Mouse (Mus musculus) left cerebral cortex, postnatal 36 days (tissue): ENCODE measurements around the gene AY761184. TPM values are rescaled to one million over a fixed set of nuclear protein-coding genes. Genes with fewer than 3 reads are reported as not detected.
"Not testable (repeated sequence)": the region's sequence is repeated elsewhere in the genome, so short reads cannot be mapped to it uniquely, and the experiment has no call there.

ENCODE experiments used
- DNase-seq, 2 experiments: peaks; one replicate each; pipeline ENCODE4 v3.0.0; 2021 to 2022; ENCODE audit warnings: low spot score in 2 of 2, mixed read lengths in 1 of 2
- intact Hi-C: fragments of 180-260 bp; cut with DNase I; formaldehyde crosslinking; loops from one replicate; pipeline ENCODE4 v1.15.1; 2025
- total RNA-seq, 2 experiments: library from RNA; stranded (reverse); gene quantifications; 2 replicates each; pipeline ENCODE4 v1.2.3; 2021

The AY761184 gene
- not detected for total RNA-seq

DNA sequence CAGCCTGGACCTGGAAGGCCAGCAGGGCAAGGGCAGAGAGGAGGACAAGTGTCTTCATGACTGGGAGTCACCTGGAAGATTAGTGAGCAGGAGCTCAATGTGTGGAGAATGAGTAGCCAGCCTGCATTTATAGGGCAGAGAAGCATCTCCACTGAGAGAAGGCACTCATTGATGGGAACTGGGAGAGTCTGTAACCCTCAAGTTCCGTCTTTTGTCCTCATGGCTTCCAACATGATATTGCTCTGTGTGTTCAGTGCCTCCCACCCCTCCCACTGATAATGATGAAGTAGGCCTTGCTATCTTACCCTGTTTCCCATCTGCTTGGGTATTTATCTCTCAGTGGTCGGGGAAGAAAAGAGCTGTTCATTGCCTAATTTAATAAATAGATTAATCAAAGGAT, at the start of gene AY761184:
Gene AY761184, minus strand, starts transcription at position 101 of the 400 bp plus-strand sequence.
- intact Hi-C loops, DNase-seq: not testable (repeated sequence)

DNA sequence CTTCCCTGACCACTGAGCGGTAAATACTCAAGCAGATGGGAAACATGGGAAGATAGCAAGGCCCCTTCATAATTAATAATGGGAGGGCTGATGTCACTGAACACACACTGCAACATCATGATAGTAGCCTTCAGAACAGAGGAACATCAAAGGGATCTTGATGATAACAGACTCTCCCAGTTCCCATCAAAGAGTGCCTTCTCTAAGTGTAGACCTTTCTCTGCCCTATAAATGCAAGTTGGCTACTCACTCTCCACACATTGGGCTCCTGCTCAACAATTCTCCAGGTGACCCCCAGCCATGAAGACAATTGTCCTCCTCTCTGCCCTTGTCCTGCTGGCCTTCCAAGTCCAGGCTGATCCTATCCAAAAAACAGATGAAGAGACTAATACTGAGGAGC, 37.9 kb downstream of the AY761184 start, which contains the start of gene Defa34:
Gene Defa34, plus strand, starts transcription at position 301 of the 400 bp plus-strand sequence.
- DNase-seq, intact Hi-C loops: not testable (repeated sequence)

DNA sequence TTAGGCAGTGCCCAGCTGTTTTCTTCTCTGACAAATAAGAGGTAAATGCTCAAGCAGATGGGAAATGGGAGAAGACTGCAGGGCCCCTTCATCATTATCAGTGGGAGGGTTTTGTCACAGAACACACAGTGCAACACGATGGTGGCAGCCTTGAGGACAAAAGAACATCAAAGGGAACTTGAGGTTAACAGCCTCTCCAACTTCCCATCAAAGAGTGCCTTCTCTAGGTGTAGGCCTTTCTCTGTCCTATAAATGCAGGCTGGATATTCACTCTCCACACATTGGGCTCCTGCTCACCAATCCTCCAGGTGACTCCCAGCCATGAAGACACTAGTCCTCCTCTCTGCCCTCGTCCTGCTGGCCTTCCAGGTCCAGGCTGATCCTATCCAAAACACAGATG, 48.0 kb downstream of the AY761184 start, which contains the start of gene Defa17:
Gene Defa17, plus strand, starts transcription at position 301 of the 400 bp plus-strand sequence.
- intact Hi-C loops, result not testable (repeated sequence)

More for the DNA sequence above, 48.0 kb downstream of the AY761184 start, which contains the start of gene Defa17:
- not testable (repeated sequence) for DNase-seq

Other genes with a start within 250 kb of the AY761184 start
- not detected for gene Gm7849, start 247.1 kb downstream of the AY761184 start, total RNA-seq
- not detected for gene Defa20, start 194.4 kb downstream of the AY761184 start, total RNA-seq
- not detected for gene Defa32, start 174.6 kb downstream of the AY761184 start, total RNA-seq
- not detected for gene Defa37, start 138.3 kb downstream of the AY761184 start, total RNA-seq
- not detected for gene Defa28, start 120.6 kb downstream of the AY761184 start, total RNA-seq
- gene Gm7861, start 109.1 kb downstream of the AY761184 start, total RNA-seq, result not detected
- not detected for gene Defa26, start 85.5 kb downstream of the AY761184 start, total RNA-seq
- not detected for gene Defa17, start 47.9 kb downstream of the AY761184 start, total RNA-seq
- gene Defa34, start 37.8 kb downstream of the AY761184 start, total RNA-seq, result not detected
- not detected for gene Defa24, start 30.8 kb upstream of the AY761184 start, total RNA-seq
- gene Defb50, start 119.9 kb upstream of the AY761184 start, total RNA-seq, result not detected
- gene Defb2, start 136.3 kb upstream of the AY761184 start, total RNA-seq, result not detected
- gene Defb10, start 155.3 kb upstream of the AY761184 start, total RNA-seq, result not detected
- not detected for gene Defb9, start 181.8 kb upstream of the AY761184 start, total RNA-seq
- not detected for gene Defb11, start 202.8 kb upstream of the AY761184 start, total RNA-seq
- not detected for gene Defb15, start 229.1 kb upstream of the AY761184 start, total RNA-seq
- not detected for gene Defb35, start 234.7 kb upstream of the AY761184 start, total RNA-seq
- gene Defb13, start 243.1 kb upstream of the AY761184 start, total RNA-seq, result not detected